Mouse (Mus musculus): ENCODE measurements at regions not wholly inside any gene's neighbourhood (a gene's known extent, or its start where the extent isn't known, plus 50 kb on each side); places are given as distances from the start of the nearest gene placed in this dataset.
"Not testable (repeated sequence)": the region's sequence is repeated elsewhere in the genome, so short reads cannot be mapped to it uniquely, and the experiment has no call there.

DNA sequence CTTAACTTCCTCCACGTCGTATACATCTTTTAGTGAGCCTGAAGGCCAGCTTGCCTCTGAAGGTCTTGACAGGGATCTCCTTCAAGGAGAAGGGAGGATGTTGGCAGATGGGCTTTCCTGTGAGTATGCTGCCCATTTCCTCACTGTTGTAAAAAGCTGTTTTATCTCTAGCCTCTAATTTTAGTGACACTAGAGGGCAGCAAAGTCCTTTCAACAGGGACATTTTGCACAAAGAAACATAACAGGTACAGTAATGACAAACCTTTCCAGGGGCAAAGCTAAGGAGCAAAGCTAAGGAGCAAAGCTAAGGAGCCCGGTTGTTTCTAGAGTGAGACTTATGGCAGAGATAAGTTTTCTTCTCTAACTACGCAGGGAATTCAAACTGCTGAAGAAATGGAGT, 59.0 kb upstream of the Kbtbd8 start:
- peak; percentile 77 for ATAC-seq (replicated peaks; ENCODE audit: poor library complexity)

DNA sequence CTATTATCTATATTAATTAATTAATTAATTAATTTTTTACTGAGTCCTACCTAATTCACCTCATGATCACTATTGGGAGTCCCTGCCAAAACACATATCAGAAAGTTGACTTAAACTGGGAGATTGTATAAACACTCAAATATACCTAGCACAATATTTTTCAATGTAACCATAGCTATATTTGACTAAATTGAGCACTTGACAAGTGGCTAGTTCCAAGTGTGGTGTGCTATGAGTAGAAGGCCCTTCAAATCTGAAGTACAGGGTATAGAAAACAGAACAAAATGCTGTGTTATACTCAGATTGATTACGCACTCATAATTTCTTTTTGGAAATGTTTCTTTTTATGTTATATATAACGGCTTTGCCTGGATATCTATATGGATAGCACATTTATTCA, 60.8 kb upstream of the Kbtbd8 start:
- ATAC-seq (replicated peaks; ENCODE audit: poor library complexity): no peak

DNA sequence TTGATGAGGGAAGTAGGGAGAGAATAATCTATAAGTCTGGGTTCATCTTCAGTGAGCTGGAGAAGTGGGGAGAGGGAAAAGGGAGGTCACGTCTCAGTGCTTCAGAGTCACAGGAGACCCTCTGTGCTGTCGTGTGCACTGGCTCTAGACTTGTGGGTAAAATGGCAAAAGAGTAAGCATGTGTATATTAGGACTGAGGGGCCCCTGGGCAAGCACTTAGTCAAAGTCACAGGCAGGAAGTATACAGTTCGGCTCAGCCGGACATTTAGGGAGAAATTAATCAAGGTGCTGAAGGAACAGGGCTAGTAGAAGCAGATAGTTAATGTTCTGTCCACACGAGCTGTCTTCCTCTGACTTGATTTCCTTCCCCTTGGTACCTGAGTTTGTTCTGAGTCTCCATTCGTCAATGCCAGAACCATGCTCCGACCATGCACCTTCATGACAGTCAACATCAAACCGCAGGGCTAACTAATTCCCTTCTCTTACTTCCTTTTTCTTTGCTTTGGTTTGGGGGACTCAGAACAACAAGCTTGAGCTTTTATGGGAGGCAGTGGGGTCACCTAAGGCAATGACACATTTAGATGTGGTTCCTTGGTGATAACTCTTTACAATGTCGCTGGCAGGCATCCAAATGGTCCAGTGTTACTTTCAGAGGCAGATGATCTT, 63.2 kb upstream of the Kbtbd8 start:
- peak; percentile 69 for ATAC-seq (replicated peaks; ENCODE audit: poor library complexity)

DNA sequence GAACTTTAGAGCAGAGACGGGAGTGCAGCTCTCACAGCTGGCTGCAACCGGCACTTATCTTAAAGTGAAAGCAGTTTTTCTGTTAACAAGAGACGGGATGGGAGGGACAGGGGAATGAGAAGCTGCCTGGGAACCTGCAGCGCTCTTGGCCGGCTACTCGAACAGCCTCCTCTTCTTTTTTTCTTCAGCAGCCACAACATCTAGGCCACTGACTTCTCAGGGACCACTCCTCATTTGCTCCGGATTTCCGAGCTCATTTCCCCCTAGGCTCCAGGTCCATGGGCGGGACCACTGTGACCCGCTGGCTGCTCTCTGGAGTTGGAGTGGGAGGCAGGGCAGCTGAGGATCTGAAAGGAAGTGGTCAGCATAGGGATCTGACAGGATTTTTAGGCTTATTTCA, 75.7 kb upstream of the Kbtbd8 start:
- not testable (repeated sequence) for ATAC-seq (replicated peaks; ENCODE audit: poor library complexity)

DNA sequence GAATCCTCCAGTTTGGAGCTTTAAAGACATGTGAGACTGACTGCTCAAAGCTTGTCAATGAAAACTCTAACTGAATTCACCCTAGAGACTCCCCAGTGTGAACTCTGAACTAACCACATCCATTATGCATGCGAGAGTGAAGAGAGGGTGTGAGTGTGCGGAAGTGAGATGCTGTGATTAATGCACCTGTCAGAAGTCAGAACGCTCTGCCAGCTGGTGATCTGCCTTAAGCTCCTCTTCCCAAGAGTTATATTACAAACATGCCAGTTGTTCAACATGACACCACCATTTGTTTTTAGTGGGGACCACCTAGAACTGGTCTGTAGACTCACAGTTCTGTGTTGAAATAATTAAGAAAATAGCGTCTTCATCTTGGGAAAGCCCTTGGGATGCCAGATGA, 92.8 kb upstream of the Kbtbd8 start:
- ATAC-seq (replicated peaks; ENCODE audit: poor library complexity): no peak

DNA sequence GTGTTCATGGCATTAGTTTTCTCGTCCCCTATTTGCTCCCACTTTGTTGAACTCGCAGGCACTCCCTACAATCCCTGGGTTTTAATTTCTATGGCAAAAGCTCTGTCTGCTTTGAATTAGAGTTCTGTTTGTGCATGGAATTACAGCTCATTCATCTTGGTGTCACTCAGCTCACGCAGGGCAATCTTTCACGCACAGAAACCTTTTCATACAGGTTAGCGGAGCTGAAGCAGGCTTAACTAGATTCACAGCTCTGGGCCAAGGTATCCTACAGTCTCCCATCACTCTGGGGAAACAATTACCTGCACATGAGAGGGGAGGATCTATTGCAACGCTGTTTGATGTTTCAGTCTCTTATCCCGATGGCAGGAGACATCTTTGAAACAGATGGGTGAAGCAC, 95.3 kb upstream of the Kbtbd8 start:
- ATAC-seq (replicated peaks; ENCODE audit: poor library complexity): no peak

DNA sequence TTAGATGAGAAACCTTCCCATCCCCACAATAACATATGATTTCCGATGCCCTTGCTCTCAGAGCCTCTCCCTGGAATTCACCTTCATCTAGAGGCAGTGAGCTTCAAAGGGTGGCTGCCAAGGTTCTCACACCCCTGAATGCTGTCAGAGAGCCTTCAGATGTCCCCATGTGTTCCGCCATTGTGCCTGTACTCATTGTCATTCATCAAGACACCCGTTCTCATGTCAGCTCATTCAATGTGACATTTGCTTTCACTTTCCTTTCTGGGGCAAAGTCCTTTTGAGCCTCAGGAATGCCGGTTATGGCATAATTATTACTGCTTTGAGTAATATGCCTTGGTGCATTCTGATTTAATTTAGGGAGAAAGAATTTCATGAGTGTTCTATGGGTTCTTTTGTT, 99.1 kb upstream of the Kbtbd8 start:
- peak; percentile 50; the same call in 1 of the 2 replicates for ATAC-seq (replicated peaks; ENCODE audit: poor library complexity)

DNA sequence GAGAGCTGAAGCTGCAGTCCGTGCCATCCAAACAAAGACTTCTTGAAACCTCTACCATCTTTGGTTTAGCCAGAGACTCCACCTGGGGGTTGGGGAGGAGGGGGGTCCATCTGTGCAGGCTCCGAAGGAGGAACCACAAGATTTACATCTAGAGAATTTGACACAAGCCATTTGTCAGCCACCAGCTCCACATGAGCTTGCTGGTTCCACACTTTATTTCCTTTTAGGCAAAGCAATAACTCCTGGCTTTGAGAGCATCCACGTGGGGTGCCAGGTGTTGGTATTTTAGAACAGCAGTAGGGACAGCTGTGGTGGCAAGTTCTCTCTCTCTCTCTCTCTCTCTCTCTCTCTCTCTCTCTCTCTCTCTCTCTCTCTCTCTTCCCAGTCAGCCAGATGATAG, 99.6 kb upstream of the Kbtbd8 start:
- no peak for ATAC-seq (replicated peaks; ENCODE audit: poor library complexity)

DNA sequence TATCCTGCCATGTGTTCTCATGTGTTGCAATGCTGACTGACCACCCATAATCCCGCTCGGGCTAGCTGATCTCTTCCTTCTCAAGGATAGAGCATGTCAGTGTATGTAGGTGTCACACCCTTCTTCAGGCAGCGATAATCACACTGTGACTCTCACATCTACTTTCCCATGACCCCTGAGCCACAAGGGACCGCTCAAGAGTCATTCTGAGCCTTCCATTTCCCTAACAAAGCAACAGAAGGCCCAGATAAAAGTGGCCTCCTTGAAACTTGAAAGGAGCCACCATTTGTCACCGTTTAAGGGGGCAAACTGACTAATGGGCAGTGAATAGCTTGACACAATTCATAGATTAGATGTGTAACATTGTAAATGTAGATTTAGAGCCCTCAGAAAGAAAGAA, 103.9 kb upstream of the Kbtbd8 start:
- no peak for ATAC-seq (replicated peaks; ENCODE audit: poor library complexity)

DNA sequence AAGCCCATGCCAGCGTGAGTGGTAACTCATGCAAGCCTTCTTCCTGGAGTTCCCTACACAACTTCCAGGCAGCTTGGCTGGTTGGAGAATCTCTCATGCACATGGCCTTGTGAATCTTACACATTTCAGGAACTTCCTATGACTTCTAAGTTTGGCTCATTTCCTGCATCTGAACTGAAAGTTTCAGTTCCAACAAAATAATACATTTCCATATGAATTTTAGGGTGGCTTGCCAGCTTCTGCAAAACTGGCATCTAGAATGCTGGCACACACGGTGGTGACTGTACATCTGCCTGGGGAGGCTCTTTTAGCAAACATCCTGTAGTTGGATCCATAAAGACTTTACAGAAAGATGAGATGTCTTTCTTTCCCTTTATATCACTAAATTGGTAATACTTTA, 110.6 kb upstream of the Kbtbd8 start:
- ATAC-seq (replicated peaks; ENCODE audit: poor library complexity): no peak

DNA sequence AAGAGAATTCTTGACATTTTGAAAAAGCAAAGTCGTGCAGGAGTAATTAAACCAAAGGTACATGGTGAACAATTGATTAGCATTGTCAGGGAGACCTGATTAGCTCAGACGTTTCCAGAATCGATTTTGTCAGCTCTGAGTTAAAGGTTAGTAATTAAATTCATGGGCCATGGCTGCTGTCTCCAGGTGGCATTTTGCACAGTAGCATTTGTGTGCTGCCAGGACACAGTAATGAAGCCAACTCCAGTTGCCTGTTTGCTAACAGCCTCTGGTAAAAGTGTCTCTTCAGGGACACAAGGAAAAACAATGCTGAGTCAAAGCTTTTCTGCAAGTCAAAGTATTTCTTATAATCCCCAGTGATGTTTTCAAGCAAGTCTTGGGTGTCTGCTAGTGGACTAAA, 113.3 kb upstream of the Kbtbd8 start:
- ATAC-seq (replicated peaks; ENCODE audit: poor library complexity): no peak

DNA sequence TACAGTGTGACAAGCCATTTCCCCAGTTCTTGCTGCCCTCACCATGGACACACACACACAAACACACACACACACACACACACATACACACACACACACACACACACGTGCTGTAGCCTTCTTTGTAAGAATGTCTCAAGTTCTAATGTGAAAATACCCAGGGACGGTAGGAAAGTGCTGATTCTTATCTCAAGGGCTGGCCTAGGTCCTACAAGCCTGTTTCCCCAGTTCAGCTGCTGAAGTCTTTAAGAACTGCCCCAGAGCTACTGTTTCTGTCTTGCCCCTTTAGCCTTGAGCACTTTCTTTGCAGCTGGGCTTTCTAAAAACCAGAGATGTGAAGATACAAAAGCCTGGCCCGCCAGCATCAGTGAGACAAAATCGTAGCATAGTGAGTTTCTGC, 117.5 kb upstream of the Kbtbd8 start:
- ATAC-seq (replicated peaks; ENCODE audit: poor library complexity): no peak

DNA sequence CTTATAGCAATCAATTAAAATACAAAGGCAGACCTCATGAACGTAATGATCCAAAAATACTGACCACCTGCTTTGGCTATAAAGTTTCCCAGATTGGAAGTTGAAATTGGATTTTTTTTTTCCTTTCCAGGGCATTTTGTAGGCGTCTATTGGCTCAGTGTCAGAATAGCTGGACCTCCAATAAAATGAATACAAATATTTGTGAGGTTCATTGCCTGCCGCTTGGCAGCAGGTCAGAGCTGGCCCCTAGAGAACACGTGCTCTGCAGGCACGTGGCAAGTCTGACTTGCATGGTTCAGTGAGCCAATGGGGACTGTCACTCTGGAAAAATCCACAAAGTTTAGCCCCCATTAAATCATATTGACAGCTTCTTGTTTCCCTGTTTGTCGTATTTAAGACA, 118.0 kb upstream of the Kbtbd8 start:
- no peak for ATAC-seq (replicated peaks; ENCODE audit: poor library complexity)

DNA sequence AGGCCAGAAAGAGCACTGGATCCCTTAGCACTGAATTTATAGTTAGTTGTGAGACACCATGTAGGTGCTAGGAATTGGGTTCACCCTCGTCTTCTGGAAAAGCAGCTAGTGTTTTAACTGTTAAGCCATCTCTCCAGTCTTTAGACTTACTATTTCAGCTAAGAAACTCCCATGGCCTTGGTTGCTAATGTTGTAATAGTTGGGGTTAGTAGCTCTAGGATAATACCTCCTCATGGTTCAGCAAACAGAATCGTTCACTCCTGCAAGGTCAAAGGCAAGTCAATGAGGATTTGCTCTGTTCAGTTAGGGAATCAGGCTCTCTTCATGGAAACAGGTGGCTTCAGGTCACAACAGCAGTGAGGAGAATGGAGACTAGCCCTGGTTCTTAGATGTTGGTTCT, 118.7 kb upstream of the Kbtbd8 start:
- ATAC-seq (replicated peaks; ENCODE audit: poor library complexity): no peak

DNA sequence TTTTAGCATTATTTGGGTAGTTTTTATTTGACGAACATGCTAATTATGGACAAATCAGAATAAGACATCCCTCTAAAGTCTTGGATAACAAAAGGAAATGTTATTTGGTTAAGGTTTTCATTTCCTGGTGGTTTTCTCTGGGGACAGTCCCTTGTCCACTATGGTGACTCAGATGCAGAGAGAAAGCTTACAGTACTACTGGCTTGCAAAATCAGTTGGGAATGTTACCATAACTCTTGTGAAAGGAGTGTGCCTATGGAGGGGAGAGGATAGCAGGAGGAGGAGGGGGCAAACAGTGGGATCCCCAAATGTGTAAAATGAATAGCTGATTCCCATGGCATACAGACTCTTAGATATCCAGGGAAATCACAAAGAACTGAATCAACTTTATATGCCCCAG, 122.7 kb upstream of the Kbtbd8 start:
- no peak for ATAC-seq (replicated peaks; ENCODE audit: poor library complexity)

DNA sequence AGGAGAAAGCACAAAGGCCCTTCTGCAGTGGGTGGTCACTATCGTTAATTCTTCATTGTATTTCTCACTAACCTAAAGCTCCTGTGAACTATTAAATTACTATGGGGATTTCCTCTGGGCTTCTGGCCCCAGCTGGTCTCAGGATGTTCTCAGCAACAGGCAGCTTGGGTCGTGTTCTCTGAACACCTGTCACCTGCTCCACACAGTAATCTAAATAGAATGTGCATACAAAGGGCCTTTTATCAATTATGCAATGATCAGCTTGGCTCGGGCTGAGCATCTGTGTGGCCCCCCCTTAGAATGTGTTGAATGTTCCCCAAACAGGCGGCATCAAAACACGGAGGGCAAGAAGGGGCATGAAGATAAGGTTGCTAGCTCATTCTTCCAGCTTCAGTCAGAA, 129.6 kb upstream of the Kbtbd8 start:
- ATAC-seq (replicated peaks; ENCODE audit: poor library complexity): no peak

DNA sequence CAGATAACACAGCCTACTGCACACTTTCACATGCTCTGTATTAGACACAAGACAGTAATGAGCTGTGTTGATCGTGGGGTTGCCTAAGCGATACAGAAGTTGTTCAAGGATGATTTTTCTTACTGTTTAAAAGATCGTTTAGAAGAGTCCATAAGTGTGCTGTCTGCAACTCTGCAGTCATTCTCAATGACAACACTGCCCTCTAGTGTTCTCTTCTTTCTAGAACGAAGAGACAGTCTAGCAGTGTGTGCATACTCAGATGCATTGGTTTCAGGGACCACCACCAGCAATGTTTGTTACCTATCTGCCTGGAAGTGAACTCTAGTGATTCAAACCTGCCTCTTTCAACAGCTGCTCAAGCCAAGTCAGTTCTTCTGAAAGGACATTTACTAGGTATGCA, 130.7 kb upstream of the Kbtbd8 start:
- peak; percentile 92 for ATAC-seq (replicated peaks; ENCODE audit: poor library complexity)

DNA sequence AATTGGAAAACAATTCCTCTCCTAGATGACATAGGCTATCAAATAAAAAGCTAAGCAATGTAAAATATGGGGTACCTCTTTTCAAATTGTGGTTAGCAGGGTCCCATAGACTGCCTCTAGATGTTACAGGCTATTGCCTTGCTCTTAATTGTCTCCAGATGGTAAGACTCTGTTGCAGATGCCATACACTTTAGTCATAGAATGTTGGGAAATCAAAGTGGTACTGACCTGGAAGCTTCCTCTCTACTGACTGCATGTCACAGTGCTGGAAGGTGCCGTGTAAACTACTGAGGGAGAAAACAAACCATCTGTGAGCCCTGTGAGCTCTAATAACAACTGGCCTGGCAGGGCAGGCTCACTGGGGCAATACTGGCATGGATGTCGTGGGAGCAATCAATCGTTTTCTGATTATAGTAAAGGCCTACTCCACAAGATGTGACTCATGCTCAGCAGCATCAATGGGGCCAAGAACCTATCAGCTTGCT, 132.6 kb upstream of the Kbtbd8 start:
- no peak for ATAC-seq (replicated peaks; ENCODE audit: poor library complexity)

DNA sequence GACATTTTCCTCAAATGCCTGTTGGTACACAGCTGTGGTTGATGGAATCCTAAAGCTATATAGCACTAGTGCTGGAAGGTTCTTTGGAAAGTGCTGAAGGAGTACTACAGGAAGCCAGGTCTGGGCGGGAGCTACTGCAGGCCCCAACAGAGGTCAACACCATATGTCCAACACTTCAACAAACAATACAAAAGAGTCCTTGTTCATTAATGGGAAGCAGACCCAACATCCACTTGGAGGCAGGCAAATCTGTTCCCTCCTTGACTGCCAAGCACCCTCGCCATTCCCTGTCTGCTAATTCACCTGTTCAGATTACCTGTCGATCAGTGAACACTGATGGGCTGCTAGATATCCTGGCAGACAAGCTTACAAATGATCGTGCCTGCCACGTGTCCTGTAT, 148.4 kb upstream of the Kbtbd8 start:
- ATAC-seq (replicated peaks; ENCODE audit: poor library complexity): no peak

DNA sequence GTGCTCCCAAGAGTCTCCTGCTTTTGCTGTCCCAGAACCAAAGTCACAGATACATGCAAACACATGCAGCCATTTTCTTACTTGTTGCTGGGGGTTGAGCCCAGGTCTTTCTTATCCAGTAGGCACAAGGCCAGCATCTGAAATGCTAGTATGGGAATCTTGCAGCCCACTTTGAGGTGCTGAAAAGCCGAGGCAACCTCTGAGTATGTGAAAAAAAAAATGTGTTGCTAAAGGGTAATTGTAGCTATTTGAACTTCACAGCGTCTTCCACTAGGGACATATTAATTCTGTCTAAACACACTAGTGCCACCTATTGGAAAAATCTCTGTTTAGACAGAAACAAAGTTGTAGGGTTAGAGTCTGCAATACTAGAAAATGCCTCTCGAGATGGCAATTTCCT, 150.1 kb upstream of the Kbtbd8 start:
- ATAC-seq (replicated peaks; ENCODE audit: poor library complexity): peak; percentile 79

DNA sequence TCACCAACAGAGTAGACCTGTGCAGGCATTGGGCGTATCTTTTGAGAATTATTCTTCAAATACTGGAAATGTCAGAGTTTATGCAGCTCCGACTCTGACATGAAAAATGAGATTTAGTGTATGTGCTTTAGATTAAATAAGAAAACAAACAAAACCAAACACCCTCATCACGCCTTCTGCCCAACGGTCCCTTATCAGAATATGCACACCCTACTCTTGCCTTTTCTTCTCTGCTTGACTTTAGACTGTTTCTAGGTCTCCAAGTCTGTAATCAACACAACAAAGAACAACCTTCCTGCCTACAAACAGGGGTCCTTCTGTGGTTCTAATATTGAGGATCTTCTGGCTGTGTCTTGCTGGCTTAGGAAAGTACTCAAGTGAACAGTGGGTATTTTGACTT, 153.8 kb upstream of the Kbtbd8 start:
- peak; percentile 48 for ATAC-seq (replicated peaks; ENCODE audit: poor library complexity)

DNA sequence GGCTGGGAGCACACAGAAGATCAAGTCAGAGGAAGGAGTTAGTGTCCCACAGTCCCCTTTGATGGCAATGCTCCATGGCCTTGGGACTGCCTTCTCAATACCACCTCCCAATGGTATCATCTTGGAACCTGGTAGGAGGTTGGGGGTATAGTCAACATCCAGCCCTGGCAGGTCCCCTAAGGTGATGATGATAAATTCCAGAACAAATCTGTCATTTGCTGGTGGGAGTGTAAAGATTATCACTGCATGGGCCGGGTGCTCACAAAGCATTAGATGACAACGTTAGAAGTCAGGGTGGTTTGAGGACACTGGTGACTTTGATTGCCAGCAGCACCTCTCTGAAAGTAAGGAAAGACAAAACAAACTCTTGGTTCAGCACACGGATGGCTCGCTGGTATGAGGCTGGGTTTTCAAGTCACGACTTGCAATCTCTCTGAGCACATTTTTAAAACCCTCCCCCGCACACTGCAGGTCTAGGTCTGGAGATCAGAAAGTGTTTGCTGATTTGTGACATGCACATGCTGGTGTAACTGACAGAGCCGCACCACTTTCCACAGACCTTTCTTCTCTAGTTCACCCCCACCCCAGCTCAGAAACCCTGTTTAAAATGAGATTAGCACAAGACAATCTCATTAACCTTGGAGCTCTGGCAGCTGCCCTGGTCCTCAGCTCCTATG, 154.5 kb upstream of the Kbtbd8 start:
- ATAC-seq (replicated peaks; ENCODE audit: poor library complexity): peak; percentile 26

DNA sequence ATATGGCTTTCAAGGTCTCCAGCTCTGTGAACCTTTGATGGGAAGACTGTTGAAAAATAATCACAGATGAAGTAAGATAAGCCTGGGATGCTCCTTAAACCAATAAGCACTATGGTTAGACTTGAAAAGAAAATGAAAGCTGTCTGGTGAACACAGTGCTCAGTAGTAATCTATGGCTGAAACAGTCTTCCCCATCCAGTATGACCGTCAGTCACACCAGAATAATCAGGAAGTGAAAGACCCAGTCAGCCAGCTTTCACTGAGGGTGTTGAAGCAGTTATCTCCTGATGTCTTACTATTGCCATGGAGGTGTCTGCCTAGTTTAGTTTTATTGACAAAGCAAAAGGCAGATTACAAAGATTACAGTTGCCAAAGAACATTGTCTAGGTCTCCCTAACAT, 155.2 kb upstream of the Kbtbd8 start:
- peak; percentile 34 for ATAC-seq (replicated peaks; ENCODE audit: poor library complexity)

All from megakaryocyte progenitor cell, adult 5-6 weeks (primary cell).